Mouse (Mus musculus) kidney, embryonic 15.5 days (tissue): ENCODE data around the gene Mcoln2. TPM values are rescaled to one million over a fixed set of nuclear protein-coding genes. Genes with fewer than 3 reads are reported as not detected.

Experiments
- ATAC-seq: fragments of 200-750 bp; cut with Nextera tagmentation; replicated peaks from 2 replicates; pipeline ENCODE4 v1.8.0; 2017; ENCODE audit warnings: moderate TSS enrichment; ENCODE audit not compliant: low FRiP score
- H3K27ac ChIP-seq: fragments of 300-500 bp; sonication (generic); 2 replicates; pipeline ENCODE4 v1.5.1; 2015; ENCODE audit warnings: mild to moderate bottlenecking, inconsistent platforms
- H3K27me3 ChIP-seq: fragments of 300-500 bp; sonication (generic); 2 replicates; pipeline ENCODE4 v1.6.1; 2015; ENCODE audit warnings: inconsistent platforms
- H3K36me3 ChIP-seq: fragments of 300-500 bp; sonication (generic); 2 replicates; pipeline ENCODE4 v1.6.1; 2015; ENCODE audit warnings: inconsistent platforms
- H3K4me1 ChIP-seq: fragments of 300-500 bp; sonication (generic); 2 replicates; pipeline ENCODE4 v1.6.1; 2015; ENCODE audit warnings: inconsistent platforms
- H3K4me2 ChIP-seq: fragments of 300-500 bp; sonication (generic); 2 replicates; pipeline ENCODE4 v1.6.1; 2015; ENCODE audit warnings: moderate library complexity, mild to moderate bottlenecking, inconsistent platforms
- H3K4me3 ChIP-seq: fragments of 300-500 bp; sonication (generic); replicated peaks from 2 replicates; pipeline ENCODE4 v1.5.1; 2015; ENCODE audit warnings: mild to moderate bottlenecking, inconsistent platforms
- H3K9ac ChIP-seq: fragments of 300-500 bp; sonication (generic); 2 replicates; pipeline ENCODE4 v1.6.1; 2015; ENCODE audit warnings: mild to moderate bottlenecking, inconsistent platforms
- H3K9me3 ChIP-seq: fragments of 300-500 bp; sonication (generic); replicated peaks from 2 replicates; pipeline ENCODE4 v1.6.1; 2016; ENCODE audit warnings: inconsistent platforms
- WGBS: fragments of 180-500 bp; shearing (Covaris S2); methylation state at CpG from one replicate; pipeline ENCODE4 v1.1.7; 2015; ENCODE audit warnings: mixed read lengths; 5-methylcytosine and 5-hydroxymethylcytosine counted together
- polyA plus RNA-seq: library from polyadenylated mRNA; unstranded; fragments of >200 nt; fragmentation: Nextera tagmentation; extraction: Ambion mirVana; gene quantifications from 2 replicates; pipeline ENCODE4 v1.2.1, GENCODE M21; 2015

Mcoln2 gene
- polyA plus RNA-seq, 1 experiment from 2014 or later: 0.78 TPM

DNA sequence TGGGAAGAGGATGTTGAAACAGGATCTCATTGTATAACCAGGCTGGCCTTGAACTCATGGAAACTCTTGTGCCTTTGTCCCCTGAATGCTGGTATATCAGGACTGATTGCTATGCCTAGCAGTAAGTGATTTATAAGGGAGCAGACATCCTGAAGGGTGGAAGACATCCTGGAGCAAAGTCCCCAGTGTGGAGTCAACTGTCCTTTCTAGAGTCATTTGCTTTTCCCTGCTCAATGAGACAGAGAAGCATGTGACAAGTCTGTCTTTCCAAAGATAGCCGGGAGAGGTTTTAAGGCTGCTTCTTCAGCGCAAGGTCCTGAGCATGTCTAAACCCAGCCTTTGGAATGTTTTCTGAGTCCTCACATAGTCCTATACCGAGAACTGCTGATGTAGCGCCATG is 19.7 kb downstream of the Mcoln2 start:
- no peak overlapping the region for H3K4me2 ChIP-seq
- H3K4me1 ChIP-seq: 0 out of 2 replicates have a peak, but pooled peaks cover 2% of the 10 kb centered on the region
- H3K36me3 ChIP-seq: no peaks in the 10 kb centered on the region
- H3K27ac ChIP-seq: no peak overlapping the region
- no peak for ATAC-seq
- H3K9ac ChIP-seq: no peak overlapping the region
- no peaks in the 10 kb centered on the region; the same call in 1 of the 2 replicates for H3K9me3 ChIP-seq
- 87% methylated on average over 4 of the region's 4 CpGs for WGBS
- H3K4me3 ChIP-seq: no peak overlapping the region
- no peaks in the 10 kb centered on the region for H3K27me3 ChIP-seq

DNA sequence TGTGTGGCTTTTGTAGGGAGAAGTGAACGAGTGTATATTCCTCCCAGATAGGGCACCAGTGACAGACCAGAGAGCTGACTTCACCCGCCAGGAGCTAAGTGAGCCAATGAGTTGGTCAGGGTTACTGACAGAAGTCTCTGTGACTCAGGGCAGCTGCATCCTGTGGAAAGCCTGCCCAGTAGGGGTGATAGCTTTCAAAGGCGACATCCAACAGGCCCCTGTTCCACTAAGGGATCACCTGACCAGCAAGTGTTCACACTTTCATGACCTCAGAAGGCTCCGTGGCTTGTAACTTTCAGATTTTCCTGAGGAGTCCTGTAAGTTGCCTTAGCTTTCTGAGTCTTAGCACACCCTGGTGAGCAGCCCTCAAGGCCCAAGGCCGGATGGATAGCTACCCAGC is 23.4 kb downstream of the Mcoln2 start:
- Histone ChIP-seq H3K9ac (no peak overlapping the region), H3K4me1 (no peaks in the 10 kb centered on the region), H3K4me3 (no peak overlapping the region), H3K27me3 (no peaks in the 10 kb centered on the region), H3K27ac (no peak overlapping the region), H3K36me3 (no peaks in the 10 kb centered on the region), H3K9me3 (no peaks in the 10 kb centered on the region; the same call in 1 of the 2 replicates), H3K4me2 (no peak overlapping the region)
- 82% methylated on average over 5 of the region's 5 CpGs for WGBS
- no peak for ATAC-seq

DNA sequence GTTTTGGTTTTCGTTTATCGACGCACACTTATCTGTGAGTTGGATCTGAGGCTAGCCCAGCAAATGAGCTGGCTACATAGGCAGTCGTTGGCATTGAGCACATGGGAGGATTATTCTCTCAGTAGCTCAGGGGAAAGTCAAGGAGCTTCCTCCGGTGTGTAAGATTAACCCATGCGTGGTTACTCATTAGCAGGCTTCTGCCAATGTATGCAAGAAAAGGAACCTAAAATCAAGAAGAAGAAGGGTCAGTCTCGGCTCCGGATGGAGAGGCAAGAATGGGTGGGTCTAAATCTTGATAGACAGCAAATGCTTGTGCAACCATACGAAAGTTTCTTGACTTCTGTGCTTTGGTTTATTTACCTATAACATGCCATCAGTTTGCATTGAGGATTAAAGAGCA is 24.6 kb downstream of the Mcoln2 start:
- no peaks in the 10 kb centered on the region; the same call in 1 of the 2 replicates for H3K9me3 ChIP-seq
- WGBS: 75% methylated on average over 9 of the region's 9 CpGs

DNA sequence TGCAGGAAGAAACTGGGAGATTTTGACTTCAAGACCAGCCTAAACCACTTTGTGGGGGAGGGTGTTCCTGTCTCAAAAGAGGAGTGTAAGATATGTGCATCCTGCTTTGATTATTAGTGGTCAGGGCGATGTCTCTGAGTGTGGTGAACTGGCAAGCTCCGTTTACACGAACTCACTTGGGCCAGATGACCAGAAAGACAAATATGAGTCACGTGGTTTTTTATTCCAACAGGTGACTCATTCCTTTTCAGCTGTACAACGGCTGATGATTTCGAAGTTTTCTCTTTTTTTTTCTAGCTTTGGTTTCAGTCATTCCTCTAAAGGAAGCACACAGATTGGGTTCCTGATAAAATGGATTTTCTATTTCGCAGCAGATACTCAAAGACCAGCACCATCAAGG is 27.7 kb downstream of the Mcoln2 start:
- ATAC-seq: no peak
- H3K9me3 ChIP-seq: no peaks in the 10 kb centered on the region
- H3K4me1 ChIP-seq: 0 out of 2 replicates have a peak, but pooled peaks cover 3% of the 10 kb centered on the region
- H3K9ac ChIP-seq: no peak overlapping the region
- H3K27ac ChIP-seq: no peak overlapping the region
- peak overlapping the region; percentile 59 for H3K4me2 ChIP-seq
- H3K27me3 ChIP-seq: no peaks in the 10 kb centered on the region
- H3K36me3 ChIP-seq: no peaks in the 10 kb centered on the region
- no peak overlapping the region for H3K4me3 ChIP-seq
- 76% methylated on average over 7 of the region's 7 CpGs for WGBS

More for the DNA sequence above, 24.6 kb downstream of the Mcoln2 start:
- no peaks in the 10 kb centered on the region for H3K36me3 ChIP-seq
- no peak overlapping the region for H3K4me3 ChIP-seq
- H3K9ac ChIP-seq: no peak overlapping the region
- H3K27me3 ChIP-seq: no peaks in the 10 kb centered on the region
- no peak overlapping the region for H3K4me2 ChIP-seq
- H3K27ac ChIP-seq: no peak overlapping the region
- ATAC-seq: 0 out of 2 replicates have a peak, but pooled peaks have one; percentile 38
- 0 out of 2 replicates have a peak, but pooled peaks cover 3% of the 10 kb centered on the region for H3K4me1 ChIP-seq

GRCm38 (mm10) chr3:146177748-146178582 is 28.3 kb downstream of the Mcoln2 start:
- Histone ChIP-seq H3K9ac (no peak overlapping the region), H3K36me3 (no peaks in the 10 kb centered on the region), H3K4me1 (0 out of 2 replicates have a peak, but pooled peaks cover 3% of the 10 kb centered on the region), H3K4me2 (peak overlapping the region; percentile 59), H3K9me3 (no peaks in the 10 kb centered on the region), H3K27ac (no peak overlapping the region), H3K4me3 (peak overlapping the region; percentile 34), H3K27me3 (no peaks in the 10 kb centered on the region)
- peak; percentile 74 for ATAC-seq
- WGBS: 4% methylated on average over 16 of the region's 16 CpGs

DNA sequence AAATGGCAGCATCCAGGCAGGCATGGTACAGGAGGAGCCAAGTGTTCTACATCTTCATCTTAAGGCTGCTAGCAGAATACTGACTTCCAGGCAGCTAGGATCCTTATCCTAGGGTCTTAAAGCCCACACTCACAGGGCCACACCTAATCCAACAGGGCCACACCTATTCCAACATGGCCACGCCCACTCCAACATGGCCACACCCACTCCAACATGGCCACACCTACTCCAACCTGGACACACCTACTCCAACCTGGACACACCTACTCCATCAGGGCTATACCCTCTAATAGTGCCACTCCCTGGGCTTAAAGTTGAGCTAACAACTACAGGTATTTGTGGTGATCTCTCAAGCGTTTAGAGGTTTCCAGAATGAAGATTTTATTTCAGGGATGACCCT is 30.7 kb downstream of the Mcoln2 start:
- no peak overlapping the region for H3K27ac ChIP-seq
- no peak for ATAC-seq

GRCm38 (mm10) chr3:146180986-146181385 is 31.4 kb downstream of the Mcoln2 start:
- Histone ChIP-seq H3K9ac (no peak overlapping the region), H3K9me3 (no peaks in the 10 kb centered on the region), H3K4me2 (no peak overlapping the region), H3K4me1 (0 out of 2 replicates have a peak, but pooled peaks cover 3% of the 10 kb centered on the region), H3K27me3 (no peaks in the 10 kb centered on the region), H3K27ac (no peak overlapping the region), H3K4me3 (no peak overlapping the region), H3K36me3 (no peaks in the 10 kb centered on the region)
- no peak for ATAC-seq
- WGBS: 37% methylated on average over 3 of the region's 3 CpGs

More for the DNA sequence above, 30.7 kb downstream of the Mcoln2 start:
- WGBS: 41% methylated on average over 2 of the region's 2 CpGs
- Histone ChIP-seq H3K9me3 (no peaks in the 10 kb centered on the region), H3K4me1 (0 out of 2 replicates have a peak, but pooled peaks cover 3% of the 10 kb centered on the region), H3K36me3 (no peaks in the 10 kb centered on the region), H3K27me3 (no peaks in the 10 kb centered on the region), H3K4me2 (no peak overlapping the region), H3K4me3 (no peak overlapping the region), H3K9ac (no peak overlapping the region)

DNA sequence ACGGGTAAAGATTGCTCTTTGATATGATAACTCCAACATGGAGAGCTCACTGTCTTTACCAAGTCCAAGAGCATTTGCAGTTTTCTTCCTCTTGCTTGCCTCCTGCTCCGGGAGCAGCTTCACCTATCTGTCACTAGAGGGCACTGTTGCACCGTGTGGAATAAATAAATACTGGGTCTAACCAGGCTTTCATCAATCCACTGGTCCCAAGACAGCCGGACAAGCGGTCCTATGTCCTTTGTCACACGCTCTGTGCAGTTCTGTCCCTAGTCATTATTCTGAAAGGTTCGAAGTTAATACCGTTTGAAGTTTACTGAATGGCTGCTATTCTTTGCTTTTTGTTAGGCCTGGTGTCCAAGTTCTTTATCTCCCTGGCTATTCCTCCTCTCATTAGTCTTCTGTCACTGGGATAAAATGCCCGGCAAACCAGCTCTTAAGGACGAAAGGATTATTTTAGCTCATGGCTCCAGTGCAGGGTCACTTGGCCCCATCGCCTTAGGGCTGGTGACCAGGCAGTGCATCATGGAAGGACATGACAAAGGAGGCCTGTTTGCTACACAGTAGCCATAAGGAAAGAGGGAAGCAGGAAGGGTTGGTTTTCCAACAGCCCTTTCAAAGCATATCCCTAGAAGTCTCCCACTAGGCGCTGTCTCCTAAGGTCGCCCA is 35.5 kb downstream of the Mcoln2 start:
- no peak overlapping the region for H3K4me3 ChIP-seq
- H3K4me1 ChIP-seq: no peaks in the 10 kb centered on the region
- H3K9ac ChIP-seq: no peak overlapping the region
- H3K9me3 ChIP-seq: no peaks in the 10 kb centered on the region
- H3K4me2 ChIP-seq: no peak overlapping the region
- no peak overlapping the region for H3K27ac ChIP-seq
- ATAC-seq: 0 out of 2 replicates have a peak, but pooled peaks have one; percentile 40
- no peaks in the 10 kb centered on the region for H3K36me3 ChIP-seq
- 27% methylated on average over 13 of the region's 13 CpGs for WGBS
- H3K27me3 ChIP-seq: no peaks in the 10 kb centered on the region

DNA sequence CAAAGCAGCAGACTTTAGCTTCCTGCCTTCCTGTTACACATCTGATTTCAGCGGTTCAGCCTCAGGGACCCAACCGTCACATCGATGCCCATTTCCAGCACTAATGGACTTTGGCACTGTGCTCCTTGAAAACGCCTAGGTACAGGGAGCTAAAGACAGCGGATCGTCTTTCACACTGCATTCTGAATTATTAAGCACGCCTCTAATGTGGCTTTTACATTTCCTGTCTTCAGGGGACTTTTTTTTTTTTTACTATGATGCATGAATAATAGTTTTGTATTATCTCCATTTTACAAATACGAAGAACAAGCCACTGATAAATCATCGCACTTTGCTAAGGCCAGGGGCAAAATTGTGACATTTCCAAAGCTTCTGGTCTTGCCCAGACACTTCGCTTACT is 36.4 kb downstream of the Mcoln2 start:
- no peaks in the 10 kb centered on the region for H3K4me1 ChIP-seq
- WGBS: 80% methylated on average over 10 of the region's 10 CpGs
- no peak overlapping the region for H3K4me2 ChIP-seq
- ATAC-seq: no peak
- H3K4me3 ChIP-seq: no peak overlapping the region
- H3K9me3 ChIP-seq: no peaks in the 10 kb centered on the region
- no peak overlapping the region for H3K9ac ChIP-seq
- no peaks in the 10 kb centered on the region for H3K36me3 ChIP-seq
- H3K27me3 ChIP-seq: no peaks in the 10 kb centered on the region
- H3K27ac ChIP-seq: no peak overlapping the region

GRCm38 (mm10) chr3:146189933-146190332 is 40.3 kb downstream of the Mcoln2 start:
- no peaks in the 10 kb centered on the region for H3K36me3 ChIP-seq
- no peak overlapping the region for H3K4me3 ChIP-seq
- WGBS: 73% methylated on average over 10 of the region's 10 CpGs
- H3K4me2 ChIP-seq: no peak overlapping the region
- no peak overlapping the region for H3K9ac ChIP-seq
- ATAC-seq: no peak
- H3K4me1 ChIP-seq: no peaks in the 10 kb centered on the region
- no peak overlapping the region for H3K27ac ChIP-seq
- no peaks in the 10 kb centered on the region for H3K9me3 ChIP-seq
- no peaks in the 10 kb centered on the region for H3K27me3 ChIP-seq

- no peaks in the 10 kb centered on the region for H3K36me3 ChIP-seq
Measured at GRCm38 (mm10) chr3:146192507-146192906, 42.9 kb downstream of the Mcoln2 start.

GRCm38 (mm10) chr3:146195153-146195552 is 45.5 kb downstream of the Mcoln2 start:
- Histone ChIP-seq H3K36me3 (no peaks in the 10 kb centered on the region), H3K4me2 (no peak overlapping the region), H3K27me3 (peaks cover 3% of the 10 kb centered on the region; the same call in 1 of the 2 replicates), H3K9me3 (no peaks in the 10 kb centered on the region), H3K9ac (no peak overlapping the region), H3K27ac (no peak overlapping the region), H3K4me3 (no peak overlapping the region), H3K4me1 (peaks cover 15% of the 10 kb centered on the region; the same call in 1 of the 2 replicates)
- WGBS: 81% methylated on average over 5 of the region's 5 CpGs
- ATAC-seq: no peak

More at GRCm38 (mm10) chr3:146192507-146192906, 42.9 kb downstream of the Mcoln2 start:
- H3K4me2 ChIP-seq: no peak overlapping the region
- no peak for ATAC-seq
- H3K27me3 ChIP-seq: no peaks in the 10 kb centered on the region
- H3K9ac ChIP-seq: no peak overlapping the region
- 0 out of 2 replicates have a peak, but pooled peaks cover 5% of the 10 kb centered on the region for H3K4me1 ChIP-seq
- no peak overlapping the region for H3K27ac ChIP-seq
- 92% methylated on average over 1 of the region's 1 CpGs for WGBS
- no peaks in the 10 kb centered on the region for H3K9me3 ChIP-seq
- H3K4me3 ChIP-seq: no peak overlapping the region
